Mouse (Mus musculus) heart, adult 8-10 months (tissue): ENCODE results near the gene Pef1. TPM values are rescaled to one million over a fixed set of nuclear protein-coding genes. Genes with fewer than 3 reads are reported as not detected.

Source experiments
- DNase-seq: peaks from one replicate; pipeline ENCODE4 v3.0.0; 2022; ENCODE audit warnings: low spot score
- total RNA-seq, 4 experiments: library from RNA; stranded (reverse); gene quantifications; 2 replicates each; pipeline ENCODE4 v1.2.4; 2022

Pef1 gene
- 10 to 100 TPM; 31.1 to 42.7 (median 38.2) TPM for total RNA-seq

GRCm38 (mm10) chr4:130102111-130102651 is at the start of gene Pef1:
TSS of gene Pef1 (plus strand) at chr4:130102558.
- DNase-seq, result no peak

DNA sequence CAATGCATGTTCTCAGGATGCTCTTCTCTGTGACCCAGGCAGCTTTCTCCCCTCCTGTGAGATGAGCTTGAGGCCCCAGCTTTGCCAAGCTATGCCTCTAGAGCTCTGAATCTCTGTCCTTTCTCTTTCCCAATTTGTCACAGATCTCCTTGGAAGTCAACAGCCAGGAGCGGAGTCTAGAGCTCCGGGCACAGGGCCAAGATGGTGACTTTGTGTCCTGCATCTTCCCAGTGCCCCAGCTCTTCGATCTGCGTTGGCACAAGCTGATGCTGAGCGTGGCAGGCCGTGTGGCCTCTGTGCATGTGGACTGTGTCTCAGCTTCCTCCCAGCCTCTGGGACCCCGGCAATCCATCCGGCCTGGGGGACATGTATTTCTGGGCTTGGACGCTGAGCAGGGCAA is 49.2 kb upstream of the Pef1 start:
- no peak for DNase-seq

GRCm38 (mm10) chr4:130054727-130055126 is 47.6 kb upstream of the Pef1 start:
- no peak for DNase-seq

- DNase-seq, result no peak
Observed at GRCm38 (mm10) chr4:130055160-130056010, 47.0 kb upstream of the Pef1 start.

DNA sequence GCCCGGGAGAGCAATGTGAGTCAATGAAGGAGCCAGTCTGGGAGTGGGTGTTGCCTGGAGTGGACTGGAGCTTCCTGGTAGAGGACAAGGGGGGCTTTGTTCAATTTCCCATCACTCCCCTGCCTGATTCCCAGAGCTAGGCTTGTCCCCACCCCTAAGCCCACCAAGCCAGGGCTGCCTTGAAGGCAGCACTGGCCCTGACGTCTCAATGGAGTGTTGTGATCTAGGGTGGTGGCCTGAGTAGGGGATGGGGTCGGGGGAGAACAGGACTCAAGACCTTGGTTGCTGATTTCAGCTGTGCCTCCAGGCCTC is 46.4 kb upstream of the Pef1 start:
- no peak for DNase-seq

- no peak for DNase-seq
Observed at GRCm38 (mm10) chr4:130056471-130056870, 45.9 kb upstream of the Pef1 start.

- no peak for DNase-seq
Observed at GRCm38 (mm10) chr4:130060937-130061336, 41.4 kb upstream of the Pef1 start.

GRCm38 (mm10) chr4:130063191-130063590 is 39.2 kb upstream of the Pef1 start:
- no peak for DNase-seq

GRCm38 (mm10) chr4:130066816-130067215 is 35.5 kb upstream of the Pef1 start:
- no peak for DNase-seq

DNA sequence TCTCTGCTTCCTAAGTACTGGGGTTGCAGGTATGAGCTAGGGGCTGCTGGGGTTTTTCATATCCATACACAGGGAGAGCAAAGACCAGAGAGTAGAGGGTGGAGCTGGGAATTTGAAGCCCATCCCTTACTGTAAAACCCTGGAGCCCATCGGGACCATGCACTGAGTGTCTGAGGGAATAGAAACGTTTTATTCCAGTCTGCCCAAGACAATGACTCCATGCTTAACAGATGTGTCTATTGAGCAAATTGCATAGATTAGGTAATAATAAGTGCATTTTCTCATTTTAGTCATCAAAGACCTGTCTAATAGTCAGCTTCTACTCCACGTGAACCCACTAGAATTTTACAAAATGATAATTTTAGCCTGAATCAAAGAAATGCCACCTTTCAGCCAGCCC is 31.8 kb upstream of the Pef1 start:
- no peak for DNase-seq

DNA sequence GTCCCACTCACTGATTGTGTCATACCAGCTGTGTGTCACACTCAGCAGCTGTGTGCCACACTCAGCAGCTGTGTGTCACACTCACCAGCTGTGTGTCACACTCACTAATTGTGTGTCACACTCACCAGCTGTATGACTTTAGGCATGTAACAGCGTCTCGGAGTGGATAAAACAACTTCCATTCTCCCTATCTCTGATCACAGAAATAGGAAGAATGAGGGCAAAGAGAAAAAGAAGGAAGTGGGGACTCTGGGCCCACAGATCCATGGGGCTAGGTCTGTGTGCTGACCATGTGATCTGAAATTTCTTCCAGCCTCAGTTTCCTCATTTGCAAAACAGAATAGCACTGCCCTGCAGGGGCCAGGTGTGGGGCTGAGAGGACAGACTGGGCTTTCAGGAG is 30.6 kb upstream of the Pef1 start:
- no peak for DNase-seq

- DNase-seq, result no peak
Observed at GRCm38 (mm10) chr4:130073367-130073766, 29.0 kb upstream of the Pef1 start.

GRCm38 (mm10) chr4:130074761-130075515 is 27.4 kb upstream of the Pef1 start:
- peak; percentile 35 for DNase-seq

- no peak for DNase-seq
Observed at GRCm38 (mm10) chr4:130076856-130077255, 25.5 kb upstream of the Pef1 start.

- DNase-seq, result no peak
Observed at GRCm38 (mm10) chr4:130078816-130079485, 23.4 kb upstream of the Pef1 start.

DNA sequence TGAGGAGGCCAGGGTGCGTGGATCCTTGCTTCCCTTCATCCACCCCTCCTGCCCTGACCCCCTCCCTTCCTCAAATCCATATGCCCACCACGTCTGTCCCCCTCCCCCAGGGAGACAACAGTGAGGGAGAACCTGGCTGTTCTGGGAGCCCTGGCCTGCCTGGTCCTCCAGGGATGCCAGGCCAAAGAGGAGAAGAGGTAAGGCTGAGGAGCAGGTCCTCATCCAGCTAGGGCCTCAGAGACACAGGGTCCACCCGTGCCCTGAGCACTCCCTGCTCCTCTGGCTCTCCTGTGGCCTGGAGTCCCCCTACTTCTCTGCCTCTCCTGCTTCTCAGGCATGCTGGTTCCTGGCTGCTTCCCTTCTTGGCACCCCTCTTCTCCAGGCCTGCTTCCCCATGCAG is 22.8 kb upstream of the Pef1 start:
- DNase-seq, result no peak

DNA sequence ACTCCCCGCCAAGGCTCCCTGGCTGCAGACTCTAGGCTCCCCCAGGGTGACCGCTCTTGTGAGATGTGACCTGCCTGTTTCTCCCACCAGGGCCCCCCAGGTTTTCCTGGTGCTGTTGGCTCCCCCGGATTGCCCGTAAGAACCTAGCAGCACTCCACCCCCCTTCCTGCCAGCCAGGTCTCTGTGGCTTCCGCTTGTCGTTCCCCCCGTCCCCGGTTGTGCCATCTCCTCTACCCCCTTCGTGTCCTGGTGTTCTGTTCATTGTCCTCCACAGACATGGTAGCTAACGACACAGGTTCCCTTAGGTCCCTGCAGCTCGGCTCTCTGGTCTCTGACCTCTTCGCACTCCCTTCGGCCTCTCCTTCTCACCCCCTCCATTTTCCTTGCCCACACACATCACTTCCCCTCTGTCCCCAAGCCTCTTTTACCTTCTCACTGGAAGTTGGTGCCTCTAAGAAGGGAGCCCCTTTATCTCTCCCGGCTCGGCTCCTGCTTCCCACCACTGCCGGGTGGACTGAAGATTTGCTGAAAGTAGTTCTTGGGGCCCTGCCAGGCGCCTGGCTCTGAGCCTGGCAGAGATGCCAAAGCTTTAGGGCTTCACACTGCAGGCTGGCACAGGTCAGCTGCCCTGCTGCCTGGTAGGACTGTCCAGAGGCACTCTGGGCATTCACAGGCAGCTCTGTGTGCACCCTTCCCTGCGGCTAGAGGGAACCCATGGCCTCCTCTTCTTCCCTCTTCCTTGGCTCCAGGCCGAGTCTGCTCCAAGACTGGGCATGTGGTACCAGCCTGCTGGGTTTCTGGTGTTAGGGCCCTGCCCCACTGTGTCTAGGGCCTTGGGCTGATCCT is 20.8 kb upstream of the Pef1 start:
- peak; percentile 39 for DNase-seq

- DNase-seq, result no peak
Observed at GRCm38 (mm10) chr4:130082211-130082610, 20.1 kb upstream of the Pef1 start.

DNA sequence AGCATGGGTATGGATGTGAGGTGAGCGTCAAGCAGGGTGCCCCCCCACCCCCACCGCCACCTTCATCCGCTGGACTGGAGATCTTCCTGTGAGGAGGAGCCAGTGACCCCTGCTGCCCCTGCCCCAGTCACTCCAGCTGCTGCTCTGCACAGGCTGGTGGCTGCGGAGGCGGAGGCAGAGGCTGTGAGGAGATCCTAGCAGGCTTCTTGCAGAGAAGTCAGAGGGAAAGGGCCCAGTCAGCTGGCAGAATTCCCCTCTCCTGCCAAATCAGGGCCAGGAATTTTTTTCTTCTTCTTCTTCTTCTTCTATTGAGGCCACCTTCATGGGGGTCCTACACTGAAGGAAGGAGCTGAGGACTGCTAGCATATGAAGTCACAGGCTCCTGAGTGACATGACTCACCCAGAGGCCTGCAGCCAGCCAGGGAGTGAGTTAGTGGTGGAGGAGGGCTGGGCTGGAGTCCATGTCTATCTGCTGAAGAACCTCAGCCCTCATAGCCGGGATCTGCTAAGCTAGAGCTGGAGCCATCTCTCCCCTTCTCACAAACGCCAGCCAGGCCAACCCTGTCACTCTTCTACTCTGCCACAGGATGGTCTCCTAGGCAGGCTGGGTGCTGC is 17.9 kb upstream of the Pef1 start:
- peak; percentile 38 for DNase-seq

DNA sequence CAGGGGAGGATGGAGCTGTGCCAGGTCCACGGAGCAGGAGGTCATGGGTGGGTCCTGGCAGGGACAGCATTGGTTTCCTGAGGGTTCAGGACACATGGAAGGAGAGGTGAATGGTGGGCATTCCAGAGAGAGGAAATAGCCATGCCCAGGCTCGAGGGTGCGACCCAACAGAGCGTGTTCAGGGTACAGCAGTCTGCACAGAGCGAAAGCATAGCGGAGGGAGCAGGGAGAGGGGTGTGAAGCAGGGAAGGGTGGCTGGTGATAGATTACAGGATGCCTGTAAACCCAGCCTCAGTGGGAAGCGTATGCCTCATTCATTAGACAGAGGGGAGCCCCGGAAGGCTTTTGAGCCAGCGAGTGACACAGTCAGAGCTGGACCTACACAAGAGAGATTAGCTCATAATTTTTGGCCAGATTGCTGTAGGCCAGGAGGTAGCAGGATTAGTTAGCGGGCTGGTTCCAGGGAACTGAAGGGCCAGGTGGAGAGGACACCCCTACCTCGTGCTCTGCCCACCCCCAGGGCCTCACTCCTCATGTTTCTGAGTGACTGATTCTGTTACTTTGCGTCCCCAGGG is 17.0 kb upstream of the Pef1 start:
- DNase-seq, result no peak

- peak; percentile 91 for DNase-seq
Observed at GRCm38 (mm10) chr4:130087293-130087692, 15.1 kb upstream of the Pef1 start.
